Mouse (Mus musculus) frontal cortex, adult (tissue): ENCODE data around the gene Hk1.

Experiments used
- ATAC-seq: cut with Nextera tagmentation; 2 replicates; pipeline ENCODE4 v1.9.2; 2017; ENCODE audit warnings: mild to moderate bottlenecking, moderate library complexity, mixed read lengths; ENCODE audit not compliant: low TSS enrichment

The Hk1 gene

GRCm38 (mm10) chr10:62320402-62320978, 59.2 kb downstream of the Hk1 start:
- ATAC-seq = peak; percentile 67

GRCm38 (mm10) chr10:62319154-62319553, 60.6 kb downstream of the Hk1 start:
- no peak for ATAC-seq

- no peak for ATAC-seq
Measured at GRCm38 (mm10) chr10:62316467-62316866, 63.2 kb downstream of the Hk1 start.

- no peak for ATAC-seq
Measured at GRCm38 (mm10) chr10:62313885-62314424, 65.8 kb downstream of the Hk1 start.

- ATAC-seq = no peak
Measured at GRCm38 (mm10) chr10:62313140-62313539, 66.6 kb downstream of the Hk1 start.

GRCm38 (mm10) chr10:62311464-62311863, 68.2 kb downstream of the Hk1 start:
- ATAC-seq = no peak

- ATAC-seq = no peak
Measured at GRCm38 (mm10) chr10:62310259-62311039, 69.3 kb downstream of the Hk1 start.

GRCm38 (mm10) chr10:62309593-62309992, 70.1 kb downstream of the Hk1 start:
- ATAC-seq = no peak

- no peak for ATAC-seq
Measured at GRCm38 (mm10) chr10:62308896-62309491, 70.7 kb downstream of the Hk1 start.

- no peak for ATAC-seq
Measured at GRCm38 (mm10) chr10:62306483-62306882, 73.2 kb downstream of the Hk1 start.

- ATAC-seq = no peak
Measured at GRCm38 (mm10) chr10:62305090-62305489, 74.6 kb downstream of the Hk1 start.

- ATAC-seq = peak; percentile 81
Measured at GRCm38 (mm10) chr10:62300006-62300827, 79.5 kb downstream of the Hk1 start.

- no peak for ATAC-seq
Measured at GRCm38 (mm10) chr10:62296086-62296872, 83.4 kb downstream of the Hk1 start.

GRCm38 (mm10) chr10:62294112-62294511, 85.6 kb downstream of the Hk1 start:
- ATAC-seq = peak; percentile 69

GRCm38 (mm10) chr10:62287460-62288124, 92.1 kb downstream of the Hk1 start:
- ATAC-seq = no peak

GRCm38 (mm10) chr10:62283206-62283792, 96.4 kb downstream of the Hk1 start:
- ATAC-seq = peak; percentile 60

GRCm38 (mm10) chr10:62282782-62283181, 96.9 kb downstream of the Hk1 start:
- ATAC-seq = peak; percentile 81

- no peak for ATAC-seq
Measured at GRCm38 (mm10) chr10:62279671-62280070, 100.0 kb downstream of the Hk1 start.

GRCm38 (mm10) chr10:62279066-62279465, 100.6 kb downstream of the Hk1 start:
- ATAC-seq = no peak
